Mouse (Mus musculus): Measurements from ENCODE around the gene Dlg1. TPM values are rescaled to one million over a fixed set of nuclear protein-coding genes. Genes with fewer than 3 reads are reported as not detected.
A peak's percentile ranks its signal among the peaks of the same experiment; 100 is the strongest.

The Dlg1 gene
- 20.4 and 24.6 TPM in 2 replicates for polyA plus RNA-seq (2012; rRNA removed)

DNA sequence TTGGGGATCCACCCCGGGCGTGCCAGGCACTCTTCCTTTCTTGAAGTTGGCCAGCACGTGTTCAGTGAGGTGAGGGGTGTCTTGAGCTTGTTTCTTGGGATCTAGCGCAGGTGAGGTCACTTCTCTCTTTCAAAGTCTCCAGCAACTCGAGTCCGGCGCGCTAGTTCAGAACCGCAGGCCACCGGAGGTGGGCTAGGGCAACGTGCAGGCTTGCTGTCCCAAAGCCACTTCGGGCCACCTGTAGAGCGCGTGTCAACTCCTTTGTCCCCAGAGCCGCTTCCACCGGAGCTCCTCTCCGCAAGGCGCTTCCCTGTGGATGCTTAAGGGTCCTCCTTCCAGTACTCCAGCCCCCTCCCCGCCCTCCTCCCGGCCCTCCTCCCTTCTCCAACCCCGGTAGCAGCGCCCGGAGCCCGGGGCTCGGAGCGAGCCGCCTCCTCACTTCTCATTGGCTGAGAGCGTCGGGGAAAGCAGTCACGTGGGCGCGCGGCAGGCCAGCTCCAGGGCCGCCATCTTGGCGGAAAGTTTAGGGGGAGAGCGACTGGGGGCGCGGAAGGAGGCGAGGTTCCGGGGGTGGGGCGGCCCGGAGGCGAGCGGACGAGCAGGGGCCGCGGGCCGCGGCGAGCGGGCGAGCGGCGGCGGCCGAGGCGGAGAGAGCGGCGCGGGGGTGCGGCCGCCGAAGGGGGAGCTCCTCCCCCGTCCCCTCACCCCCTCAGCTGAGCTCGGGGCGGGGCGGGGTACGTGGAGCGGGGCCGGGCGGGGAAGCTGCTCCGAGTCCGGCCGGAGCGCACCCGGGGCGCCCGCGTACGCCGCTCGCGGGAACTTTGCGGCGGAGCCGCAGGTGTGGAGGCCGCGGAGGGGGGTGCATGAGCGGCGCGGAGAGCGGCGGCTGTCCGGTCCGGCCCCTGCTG is at the start of gene Dlg1:
Dlg1 (plus strand) TSS at position 65 of the 908 bp plus-strand sequence.
- under 1% methylated on average over 68 of the region's 95 CpGs for WGBS
- Histone ChIP-seq H3K36me3 (ENCODE audit: control insufficient read depth, insufficient read depth, low read length) (no peaks in the 10 kb centered on the region; the same call in 1 of the 2 replicates), H3K27ac (ENCODE audit: insufficient read depth, low read depth, low read length) (peak within 1 kb of the TSS; percentile 75), H3K27me3 (replicated peaks; ENCODE audit: control insufficient read depth, insufficient read depth, low read length) (no peaks in the 10 kb centered on the region), H3K4me1 (ENCODE audit: control insufficient read depth, insufficient read depth, low read length) (no peaks in the 10 kb centered on the region; the same call in 1 of the 2 replicates), H3K4me3 (ENCODE audit: insufficient read depth, low read depth, low read length) (peak within 1 kb of the TSS; percentile 71)
- peak; percentile 93 for DNase-seq
- no peak for TF ChIP-seq POLR2A (IDR thresholded peaks at IDR 0.05; ENCODE audit: low read depth, low read length)
- TF ChIP-seq CTCF (conservative IDR thresholded peaks at IDR 0.05; ENCODE audit: insufficient read depth, insufficient read length, low read depth, low read length): no peak

DNA sequence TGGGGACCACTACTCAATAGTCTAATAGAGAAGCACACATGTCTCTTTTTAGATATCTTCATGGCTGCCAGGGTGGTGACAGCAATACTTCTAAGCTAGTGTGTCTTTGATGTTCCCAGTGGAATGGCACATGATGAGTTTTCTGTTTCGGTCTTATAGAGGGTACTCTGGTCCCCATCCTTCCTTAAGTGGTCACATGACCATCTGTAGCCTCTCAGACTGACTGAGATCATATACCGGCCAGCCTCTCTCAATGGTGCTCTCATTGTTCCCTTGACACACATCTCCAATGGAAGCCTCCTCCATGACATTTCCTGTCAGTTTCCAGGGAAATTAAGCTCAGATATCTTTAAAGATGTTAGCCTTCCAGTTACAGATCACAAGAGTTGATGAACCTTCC is 46.9 kb upstream of the Dlg1 start:
- no peak for DNase-seq

DNA sequence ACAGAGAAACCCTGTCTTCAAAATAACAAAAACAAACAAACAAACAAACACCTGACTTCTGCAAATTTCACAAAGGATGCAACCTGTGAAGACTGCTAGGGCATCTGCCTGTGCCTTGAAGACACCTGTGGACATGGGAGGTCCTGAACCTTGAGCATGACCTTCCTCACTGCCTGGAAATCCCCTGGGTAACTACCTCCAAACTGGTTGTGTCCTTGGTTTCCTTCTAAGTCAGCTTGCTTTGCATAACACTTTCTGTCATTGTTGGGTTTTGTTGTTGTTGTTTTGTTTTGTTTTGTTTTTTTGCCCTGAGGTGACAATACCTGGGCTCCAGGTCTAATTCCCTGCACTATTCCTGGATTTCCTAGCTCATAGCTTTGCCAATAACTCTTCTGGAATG is 46.1 kb upstream of the Dlg1 start:
- Histone ChIP-seq H3K27ac (ENCODE audit: insufficient read depth, low read depth, low read length) (no peak overlapping the region), H3K4me1 (ENCODE audit: control insufficient read depth, insufficient read depth, low read length) (no peaks in the 10 kb centered on the region), H3K4me3 (ENCODE audit: insufficient read depth, low read depth, low read length) (no peak overlapping the region), H3K27me3 (replicated peaks; ENCODE audit: control insufficient read depth, insufficient read depth, low read length) (no peaks in the 10 kb centered on the region), H3K36me3 (ENCODE audit: control insufficient read depth, insufficient read depth, low read length) (no peaks in the 10 kb centered on the region)
- no peak for DNase-seq
- TF ChIP-seq CTCF (conservative IDR thresholded peaks at IDR 0.05; ENCODE audit: insufficient read depth, insufficient read length, low read depth, low read length) (no peak), POLR2A (IDR thresholded peaks at IDR 0.05; ENCODE audit: low read depth, low read length) (no peak)

More for the DNA sequence above, 46.9 kb upstream of the Dlg1 start:
- 76% methylated on average over 2 of the region's 2 CpGs for WGBS
- TF ChIP-seq CTCF (conservative IDR thresholded peaks at IDR 0.05; ENCODE audit: insufficient read depth, insufficient read length, low read depth, low read length) (no peak), POLR2A (IDR thresholded peaks at IDR 0.05; ENCODE audit: low read depth, low read length) (no peak)
- H3K27me3 ChIP-seq (replicated peaks; ENCODE audit: control insufficient read depth, insufficient read depth, low read length): no peaks in the 10 kb centered on the region
- no peaks in the 10 kb centered on the region for H3K36me3 ChIP-seq (ENCODE audit: control insufficient read depth, insufficient read depth, low read length)
- H3K4me1 ChIP-seq (ENCODE audit: control insufficient read depth, insufficient read depth, low read length): no peaks in the 10 kb centered on the region
- H3K27ac ChIP-seq (ENCODE audit: insufficient read depth, low read depth, low read length): no peak overlapping the region
- H3K4me3 ChIP-seq (ENCODE audit: insufficient read depth, low read depth, low read length): no peak overlapping the region

GRCm38 (mm10) chr16:31617823-31618371 is 45.3 kb upstream of the Dlg1 start:
- TF ChIP-seq CTCF (conservative IDR thresholded peaks at IDR 0.05; ENCODE audit: insufficient read depth, insufficient read length, low read depth, low read length) (no peak), POLR2A (IDR thresholded peaks at IDR 0.05; ENCODE audit: low read depth, low read length) (no peak)
- H3K27me3 ChIP-seq (replicated peaks; ENCODE audit: control insufficient read depth, insufficient read depth, low read length): no peaks in the 10 kb centered on the region
- H3K27ac ChIP-seq (ENCODE audit: insufficient read depth, low read depth, low read length): no peak overlapping the region
- no peaks in the 10 kb centered on the region for H3K36me3 ChIP-seq (ENCODE audit: control insufficient read depth, insufficient read depth, low read length)
- H3K4me3 ChIP-seq (ENCODE audit: insufficient read depth, low read depth, low read length): no peak overlapping the region
- H3K4me1 ChIP-seq (ENCODE audit: control insufficient read depth, insufficient read depth, low read length): no peaks in the 10 kb centered on the region
- 15% methylated on average over 10 of the region's 10 CpGs for WGBS
- peak; percentile 56 for DNase-seq

DNA sequence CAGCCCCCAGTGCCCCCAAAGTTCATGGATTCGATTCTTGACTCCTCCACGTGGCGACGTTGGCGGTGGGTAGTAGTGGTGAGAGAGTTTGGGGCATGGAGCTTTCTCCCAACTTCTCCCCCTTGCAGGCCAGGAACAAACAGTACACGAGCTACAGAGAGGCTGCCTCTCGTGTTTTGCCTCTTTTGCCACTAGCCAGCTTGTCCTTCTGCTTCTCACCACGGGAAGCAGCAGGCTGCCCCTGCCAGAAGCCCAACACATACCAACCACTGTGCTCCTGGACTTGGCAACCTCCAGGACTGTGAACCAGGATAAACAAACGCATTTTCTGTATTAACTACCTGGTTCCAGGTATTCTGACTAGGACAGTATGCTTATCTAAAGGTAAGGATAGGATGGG is 44.6 kb upstream of the Dlg1 start:
- no peaks in the 10 kb centered on the region for H3K36me3 ChIP-seq (ENCODE audit: control insufficient read depth, insufficient read depth, low read length)
- H3K4me3 ChIP-seq (ENCODE audit: insufficient read depth, low read depth, low read length): no peak overlapping the region
- TF ChIP-seq CTCF (conservative IDR thresholded peaks at IDR 0.05; ENCODE audit: insufficient read depth, insufficient read length, low read depth, low read length): no peak
- no peak for TF ChIP-seq POLR2A (IDR thresholded peaks at IDR 0.05; ENCODE audit: low read depth, low read length)
- 57% methylated on average over 9 of the region's 9 CpGs for WGBS
- DNase-seq: no peak
- H3K27ac ChIP-seq (ENCODE audit: insufficient read depth, low read depth, low read length): no peak overlapping the region
- no peaks in the 10 kb centered on the region for H3K27me3 ChIP-seq (replicated peaks; ENCODE audit: control insufficient read depth, insufficient read depth, low read length)
- H3K4me1 ChIP-seq (ENCODE audit: control insufficient read depth, insufficient read depth, low read length): no peaks in the 10 kb centered on the region

- DNase-seq: no peak
- Histone ChIP-seq H3K36me3 (ENCODE audit: control insufficient read depth, insufficient read depth, low read length) (no peaks in the 10 kb centered on the region), H3K4me3 (ENCODE audit: insufficient read depth, low read depth, low read length) (no peak overlapping the region), H3K4me1 (ENCODE audit: control insufficient read depth, insufficient read depth, low read length) (no peaks in the 10 kb centered on the region), H3K27ac (ENCODE audit: insufficient read depth, low read depth, low read length) (no peak overlapping the region), H3K27me3 (replicated peaks; ENCODE audit: control insufficient read depth, insufficient read depth, low read length) (no peaks in the 10 kb centered on the region)
- WGBS: 83% methylated on average over 6 of the region's 6 CpGs
- TF ChIP-seq CTCF (conservative IDR thresholded peaks at IDR 0.05; ENCODE audit: insufficient read depth, insufficient read length, low read depth, low read length) (no peak), POLR2A (IDR thresholded peaks at IDR 0.05; ENCODE audit: low read depth, low read length) (no peak)
These were observed 43.4 kb upstream of the Dlg1 start for GRCm38 (mm10) chr16:31619675-31620335.

GRCm38 (mm10) chr16:31622356-31622755 is 40.9 kb upstream of the Dlg1 start:
- WGBS: 93% methylated on average over 1 of the region's 1 CpGs
- H3K27me3 ChIP-seq (replicated peaks; ENCODE audit: control insufficient read depth, insufficient read depth, low read length): no peaks in the 10 kb centered on the region
- TF ChIP-seq POLR2A (IDR thresholded peaks at IDR 0.05; ENCODE audit: low read depth, low read length): no peak

More at GRCm38 (mm10) chr16:31622356-31622755, 40.9 kb upstream of the Dlg1 start:
- Histone ChIP-seq H3K4me1 (ENCODE audit: control insufficient read depth, insufficient read depth, low read length) (no peaks in the 10 kb centered on the region), H3K27ac (ENCODE audit: insufficient read depth, low read depth, low read length) (no peak overlapping the region), H3K36me3 (ENCODE audit: control insufficient read depth, insufficient read depth, low read length) (no peaks in the 10 kb centered on the region), H3K4me3 (ENCODE audit: insufficient read depth, low read depth, low read length) (no peak overlapping the region)
- no peak for DNase-seq
